Mouse (Mus musculus) brain, embryonic 14.5 days (tissue): ENCODE data around the gene Slc5a2.

ENCODE experiments used
- CTCF ChIP-seq: fragments of 200-500 bp; IDR thresholded peaks from 2 replicates; pipeline ENCODE4 v1.5.1; 2012; ENCODE audit warnings: inconsistent platforms, mild to moderate bottlenecking, moderate library complexity, borderline replicate concordance; ENCODE audit not compliant: insufficient read depth, insufficient read length; ENCODE audit errors: extremely low read depth
- POLR2A ChIP-seq: fragments of 200-500 bp; IDR thresholded peaks from 2 replicates; pipeline ENCODE4 v1.6.1; 2012; ENCODE audit warnings: mild to moderate bottlenecking, inconsistent platforms, borderline replicate concordance; ENCODE audit not compliant: poor library complexity, insufficient read depth, insufficient read length, severe bottlenecking; ENCODE audit errors: extremely low read depth

GRCm38 (mm10) chr7:128309216-128309615 is 43.8 kb downstream of the Slc5a2 start:
- TF ChIP-seq CTCF (no peak), POLR2A (no peak)
